Mouse (Mus musculus) megakaryocyte, embryonic 14.5 days (primary cell): ENCODE data around the gene Mib2. TPM values are rescaled to one million over a fixed set of nuclear protein-coding genes. Genes with fewer than 3 reads are reported as not detected.
A peak's percentile ranks its signal among the peaks of the same experiment; 100 is the strongest.
"Not testable (repeated sequence)": the region's sequence is repeated elsewhere in the genome, so short reads cannot be mapped to it uniquely, and the experiment has no call there.

Experiments
- H3K27me3 ChIP-seq: replicated peaks from 2 replicates; pipeline ENCODE3; 2012; ENCODE audit warnings: inconsistent platforms
- H3K36me3 ChIP-seq: replicated peaks from 2 replicates; pipeline ENCODE3; 2012; ENCODE audit warnings: low read length, inconsistent platforms, mixed read lengths
- H3K4me1 ChIP-seq: 2 replicates; pipeline ENCODE4 v1.6.1; 2012; ENCODE audit warnings: inconsistent platforms
- H3K4me3 ChIP-seq: replicated peaks from 2 replicates; pipeline ENCODE3; 2012; ENCODE audit warnings: moderate library complexity, mild to moderate bottlenecking, inconsistent platforms
- H3K9me3 ChIP-seq: 2 replicates; pipeline ENCODE4 v1.6.1; 2012; ENCODE audit warnings: inconsistent platforms
- FLI1 ChIP-seq: IDR thresholded peaks from 2 replicates; pipeline ENCODE4 v1.6.1; 2012; ENCODE audit warnings: low read length, inconsistent platforms, mixed read lengths
- GATA1 ChIP-seq: IDR thresholded peaks from 3 replicates; pipeline ENCODE4 v1.6.1; 2012; ENCODE audit warnings: mixed read lengths, low read length, inconsistent platforms, borderline replicate concordance
- polyA plus RNA-seq: library from polyadenylated mRNA; stranded (reverse); fragments of >175 nt; gene quantifications from 2 replicates; pipeline ENCODE4 v1.2.3, GENCODE M21; 2012; ENCODE audit warnings: low replicate concordance; ENCODE audit not compliant: insufficient read depth

Gene Mib2
- polyA plus RNA-seq, 1 experiment, result 45.2 TPM

DNA sequence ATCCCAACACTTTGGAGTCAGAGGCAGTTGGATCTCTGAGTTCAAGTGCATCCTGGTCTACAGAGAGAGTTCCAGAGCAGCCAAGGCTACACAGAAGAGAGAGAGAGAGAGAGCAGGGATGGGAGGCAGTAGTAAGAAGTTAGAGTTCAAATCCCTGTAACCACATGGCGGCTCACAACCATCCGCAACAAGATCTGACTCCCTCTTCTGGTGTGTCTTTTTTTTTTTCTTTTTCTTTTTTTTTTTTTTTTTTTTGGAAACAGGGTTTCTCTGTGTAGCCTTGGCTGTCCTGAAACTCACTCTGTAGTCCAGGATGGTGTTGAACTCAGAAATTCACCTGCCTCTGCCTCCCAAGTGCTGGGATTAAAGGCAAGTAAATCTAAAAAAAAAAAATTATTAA, 3.1 kb upstream of the Mib2 start:
- TF ChIP-seq FLI1 (no peak), GATA1 (no peak)
- no peaks in the 10 kb centered on the region for H3K9me3 ChIP-seq
- H3K4me3 ChIP-seq, result no peak overlapping the region
- no peaks in the 10 kb centered on the region for H3K36me3 ChIP-seq
- peaks cover 18% of the 10 kb centered on the region for H3K4me1 ChIP-seq
- H3K27me3 ChIP-seq, result peaks cover 3% of the 10 kb centered on the region

DNA sequence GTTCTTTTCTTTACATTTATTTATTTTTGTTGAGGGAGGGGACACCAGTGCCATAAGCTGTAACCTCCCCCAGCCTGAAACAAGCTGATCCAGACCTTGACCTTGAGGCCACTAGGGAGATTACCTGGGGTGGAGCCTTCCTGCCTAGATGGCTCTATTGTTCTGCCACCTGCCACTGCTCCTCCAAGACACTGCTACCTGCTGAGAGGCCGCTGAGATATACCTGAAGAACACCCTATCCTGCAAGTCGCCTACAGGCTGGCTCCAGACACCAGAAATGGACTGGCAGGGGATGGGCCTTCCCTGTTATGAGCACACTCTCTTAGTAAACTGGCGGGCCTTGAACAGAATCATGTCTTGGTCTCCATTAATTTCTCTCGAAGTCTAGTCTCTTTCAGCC, 1.2 kb upstream of the Mib2 start:
- H3K4me3 ChIP-seq, H3K27me3 ChIP-seq, H3K9me3 ChIP-seq: not testable (repeated sequence)
- peaks cover 26% of the 10 kb centered on the region for H3K4me1 ChIP-seq
- H3K36me3 ChIP-seq, result peaks cover 18% of the 10 kb centered on the region

DNA sequence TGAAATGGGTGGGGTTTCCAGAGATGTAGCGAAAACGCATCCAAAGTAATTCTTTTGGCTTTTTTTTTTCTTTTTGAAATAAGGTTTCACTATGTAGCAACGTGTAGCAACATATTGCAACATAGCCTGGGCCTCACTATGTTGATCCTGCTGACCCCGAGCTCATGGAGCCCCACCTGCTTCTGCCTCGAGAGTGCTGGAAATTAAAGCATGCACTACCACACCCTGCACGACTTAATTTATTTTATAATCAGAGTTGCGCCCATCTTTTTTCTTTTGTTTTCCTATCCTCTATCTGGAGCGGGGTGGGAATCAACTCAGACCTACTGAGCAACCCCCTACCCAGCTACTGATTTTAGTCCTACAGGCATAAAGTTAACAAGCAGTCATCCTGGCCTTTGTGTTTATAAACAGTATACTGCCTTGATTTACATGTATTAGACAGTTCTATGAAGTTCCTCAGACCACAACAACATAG, 639 bp upstream of the Mib2 start:
- Histone ChIP-seq H3K4me1 (peaks cover 29% of the 10 kb centered on the region), H3K27me3 (peaks cover 3% of the 10 kb centered on the region), H3K9me3 (no peaks in the 10 kb centered on the region), H3K36me3 (peaks cover 24% of the 10 kb centered on the region), H3K4me3 (peak overlapping the region; percentile 98)
- TF ChIP-seq FLI1, result no peak
- no peak for TF ChIP-seq GATA1

DNA sequence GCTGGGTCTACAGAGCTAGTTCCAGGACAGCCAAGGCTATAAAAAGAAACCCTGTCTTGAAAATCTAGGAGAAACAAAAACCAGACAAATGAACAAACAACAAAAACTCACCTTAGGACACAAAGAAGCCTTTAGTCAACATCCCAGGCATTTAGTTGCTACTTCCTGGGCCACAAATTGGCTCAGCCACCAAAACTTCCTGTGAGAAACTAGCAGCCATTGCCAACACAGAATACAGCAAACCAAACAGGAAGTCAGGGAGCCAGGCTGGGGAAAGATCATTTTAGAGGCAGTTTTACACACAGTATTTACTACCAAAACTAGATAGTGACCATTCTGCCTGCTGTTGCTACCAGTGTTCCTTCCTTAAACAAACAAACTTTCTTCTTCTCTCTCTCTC, 2.1 kb downstream of the Mib2 start:
- Histone ChIP-seq H3K4me3 (peak overlapping the region; percentile 23), H3K4me1 (peaks cover 46% of the 10 kb centered on the region), H3K36me3 (peaks cover 48% of the 10 kb centered on the region), H3K9me3 (no peaks in the 10 kb centered on the region), H3K27me3 (no peaks in the 10 kb centered on the region)
- TF ChIP-seq GATA1, result no peak
- no peak for TF ChIP-seq FLI1

DNA sequence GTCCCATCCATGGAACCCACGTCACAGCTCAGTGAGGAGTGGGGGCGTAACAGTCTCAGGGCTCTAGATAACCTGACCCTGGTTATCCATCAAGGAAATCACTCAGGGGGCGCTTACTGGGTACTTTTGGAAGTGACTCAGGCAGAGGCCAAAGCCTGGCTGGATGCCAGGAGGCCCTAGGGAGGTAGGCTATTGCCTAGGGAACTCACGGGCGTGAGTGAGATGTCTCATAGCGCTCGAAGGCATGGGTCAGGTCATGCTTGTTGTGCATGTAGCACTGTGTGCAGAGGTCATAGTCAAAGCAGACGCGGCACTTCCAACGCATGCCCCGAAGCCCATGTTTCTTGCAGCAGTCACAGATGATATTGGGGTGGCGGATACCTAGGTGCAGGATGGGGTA, 8.4 kb downstream of the Mib2 start:
- no peak overlapping the region for H3K4me3 ChIP-seq
- H3K36me3 ChIP-seq, result peaks cover 95% of the 10 kb centered on the region
- H3K27me3 ChIP-seq, result no peaks in the 10 kb centered on the region
- H3K9me3 ChIP-seq, result no peaks in the 10 kb centered on the region
- TF ChIP-seq FLI1, result no peak
- TF ChIP-seq GATA1, result no peak
- H3K4me1 ChIP-seq, result peaks cover 65% of the 10 kb centered on the region

DNA sequence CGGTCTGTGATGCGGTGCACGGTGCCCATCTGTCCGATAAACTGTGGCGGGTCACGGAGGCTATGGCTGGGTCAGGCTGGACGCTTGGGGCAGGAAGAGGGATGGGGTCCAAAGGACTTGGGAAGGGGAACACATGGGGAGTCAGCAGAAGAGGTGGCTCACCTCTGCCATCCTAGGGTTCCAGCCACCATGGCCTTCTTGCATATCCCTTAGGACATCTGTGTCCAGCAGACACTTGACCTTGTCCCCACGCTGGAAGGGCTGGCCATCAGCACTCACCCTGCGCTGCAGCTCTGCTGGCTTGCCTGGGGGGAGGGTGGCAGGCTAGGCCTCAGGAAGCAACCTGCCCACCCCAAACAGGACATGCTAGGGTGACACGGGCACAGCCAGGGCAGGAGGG, 10.0 kb downstream of the Mib2 start:
- Histone ChIP-seq H3K9me3 (no peaks in the 10 kb centered on the region), H3K4me1 (peaks cover 73% of the 10 kb centered on the region), H3K27me3 (peaks cover 10% of the 10 kb centered on the region), H3K4me3 (no peak overlapping the region), H3K36me3 (peaks cover 93% of the 10 kb centered on the region)
- TF ChIP-seq FLI1 (no peak), GATA1 (no peak)

DNA sequence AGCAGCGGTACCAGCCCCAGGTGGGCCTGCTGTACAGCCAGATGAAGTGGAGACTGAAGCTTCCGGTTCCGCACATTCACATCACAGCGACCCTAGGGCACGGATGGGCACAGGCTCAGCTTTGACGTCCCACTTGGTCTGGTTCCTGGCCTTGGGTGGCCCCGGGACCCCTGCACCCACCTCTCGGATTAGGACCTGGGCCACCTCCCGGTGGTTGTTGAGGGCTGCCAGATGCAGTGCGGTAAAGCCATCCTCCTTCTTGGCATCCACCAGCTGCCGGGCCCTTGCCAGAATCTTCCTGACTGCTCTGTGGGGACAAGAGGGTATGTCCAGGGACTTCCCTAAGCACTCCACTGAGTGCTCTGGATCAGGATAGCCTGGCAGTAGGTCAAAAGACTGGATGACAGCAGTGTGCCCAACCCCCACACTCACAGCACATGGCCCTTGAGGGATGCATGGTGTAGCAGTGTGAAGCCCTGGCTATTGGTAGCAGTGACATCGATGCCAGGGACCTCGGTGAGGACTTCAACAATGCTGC, 12.7 kb downstream of the Mib2 start:
- 0 out of 2 replicates have a peak, but pooled peaks cover 6% of the 10 kb centered on the region for H3K9me3 ChIP-seq
- peak overlapping the region; percentile 9 for H3K4me3 ChIP-seq
- H3K36me3 ChIP-seq, result peaks cover 87% of the 10 kb centered on the region
- H3K27me3 ChIP-seq, result peaks cover 28% of the 10 kb centered on the region
- TF ChIP-seq FLI1 (no peak), GATA1 (no peak)
- peaks cover 88% of the 10 kb centered on the region for H3K4me1 ChIP-seq

DNA sequence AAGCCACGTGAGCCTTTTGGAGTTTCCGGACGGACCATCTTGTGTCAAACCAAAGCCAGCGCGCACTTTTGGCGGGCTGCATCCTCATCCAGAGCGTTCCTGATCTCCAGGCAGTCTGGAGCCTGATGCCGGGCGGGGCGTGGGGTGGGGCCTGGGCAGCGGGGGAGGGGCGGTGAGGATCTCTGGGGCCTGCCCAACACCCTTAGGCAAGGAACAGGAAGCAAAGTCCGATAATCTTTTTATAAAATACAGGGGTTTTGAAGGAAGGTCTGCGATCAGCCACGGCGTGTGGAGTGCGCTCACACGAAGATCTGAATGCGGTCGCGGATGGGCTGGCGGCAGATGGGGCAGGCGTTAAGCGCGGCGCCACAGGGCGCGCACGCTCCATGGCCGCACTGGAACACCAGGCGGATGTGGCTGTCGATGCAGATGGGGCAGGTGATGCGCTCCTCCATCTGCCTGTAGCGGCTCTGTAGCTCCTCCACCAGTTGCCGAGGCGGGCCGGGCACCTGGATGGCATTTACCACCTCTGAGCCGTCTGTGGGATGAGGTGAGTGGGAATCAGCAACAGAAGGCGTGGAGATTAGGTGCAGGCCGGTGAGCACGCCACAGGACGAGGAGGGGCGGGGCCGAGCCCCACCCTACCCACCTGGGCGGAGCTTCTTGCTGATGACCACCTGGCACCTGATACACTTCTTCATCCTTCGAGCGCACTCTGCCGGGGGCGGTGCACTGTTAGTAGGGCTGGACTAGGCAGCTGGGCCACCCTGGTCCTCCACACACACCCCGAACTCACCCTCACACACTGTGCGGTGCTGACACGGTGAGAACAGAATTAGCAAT, 14.3 kb downstream of the Mib2 start:
- Histone ChIP-seq H3K9me3 (0 out of 2 replicates have a peak, but pooled peaks cover 6% of the 10 kb centered on the region), H3K27me3 (peaks cover 28% of the 10 kb centered on the region), H3K36me3 (peaks cover 88% of the 10 kb centered on the region), H3K4me3 (peak overlapping the region; percentile 89), H3K4me1 (peaks cover 86% of the 10 kb centered on the region)
- TF ChIP-seq GATA1 (no peak), FLI1 (no peak)

DNA sequence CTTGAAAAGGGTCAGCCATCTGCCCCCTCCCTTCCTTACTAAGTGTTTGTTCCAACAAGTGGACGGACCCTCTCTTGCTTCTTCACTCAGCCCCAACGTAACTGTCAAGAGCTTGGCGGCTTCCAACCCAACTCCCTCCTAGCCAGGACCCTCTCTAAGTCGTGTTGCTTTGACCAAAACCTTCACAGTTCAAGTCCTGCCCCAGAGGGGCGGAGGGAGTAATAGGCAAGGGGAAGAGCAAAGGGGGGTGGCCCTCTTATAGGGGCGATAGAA, 14.9 kb downstream of the Mib2 start:
- Histone ChIP-seq H3K4me3 (peak overlapping the region; percentile 89), H3K36me3 (peaks cover 88% of the 10 kb centered on the region), H3K9me3 (0 out of 2 replicates have a peak, but pooled peaks cover 6% of the 10 kb centered on the region), H3K27me3 (peaks cover 28% of the 10 kb centered on the region), H3K4me1 (peaks cover 81% of the 10 kb centered on the region)
- TF ChIP-seq FLI1, result no peak
- TF ChIP-seq GATA1, result no peak

DNA sequence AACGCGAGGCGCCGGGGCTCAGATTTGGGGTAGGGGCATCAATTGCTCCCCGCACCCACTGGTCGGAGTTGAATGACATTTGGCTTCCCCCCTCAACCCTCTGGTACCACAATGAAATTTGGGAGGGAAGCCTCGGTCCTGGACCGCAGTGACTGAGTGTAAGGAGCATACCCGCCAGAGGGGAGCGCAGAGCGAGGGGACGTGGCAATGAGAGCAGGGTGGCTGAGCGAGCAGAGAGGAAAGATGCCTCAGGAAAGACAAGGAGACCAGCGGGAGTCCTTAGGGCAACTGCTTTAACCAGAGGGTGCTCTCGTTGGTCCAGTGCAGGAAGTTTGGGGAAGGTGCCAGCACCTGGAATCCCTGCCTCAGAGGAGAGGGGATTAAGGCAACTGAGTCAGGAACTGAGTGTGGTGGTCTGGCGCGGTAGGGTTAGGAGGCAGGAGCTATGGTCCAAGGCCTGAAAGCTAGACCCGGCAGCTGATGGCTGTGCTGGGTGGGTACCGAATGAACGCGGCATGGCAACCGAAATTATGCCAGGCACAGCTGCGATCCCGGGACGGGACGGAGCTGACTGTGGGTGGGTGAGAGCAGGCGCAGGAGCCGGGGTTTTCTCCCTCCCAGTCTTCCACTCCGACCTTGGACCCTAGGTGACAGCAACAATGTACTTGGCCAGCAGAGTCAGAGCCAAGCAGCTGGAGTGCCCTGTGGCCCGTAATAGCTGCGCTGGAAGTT, 15.4 kb downstream of the Mib2 start:
- TF ChIP-seq FLI1 (no peak), GATA1 (no peak)
- H3K36me3 ChIP-seq, result peaks cover 88% of the 10 kb centered on the region
- H3K4me1 ChIP-seq, result peaks cover 78% of the 10 kb centered on the region
- H3K27me3 ChIP-seq, result peaks cover 28% of the 10 kb centered on the region
- H3K4me3 ChIP-seq, result peak overlapping the region; percentile 89
- H3K9me3 ChIP-seq, result 0 out of 2 replicates have a peak, but pooled peaks cover 6% of the 10 kb centered on the region
